Comparison of ENCODE assay signal across 17 mouse cellular contexts in genomic region chr12:21196420-21196819, GRCm38 (mm10).
"Had no signal": no experiment of that assay in that cellular context is flagged by ENCODE, and none has a peak within 500 bp of the region (broad histone marks: within the 10 kb centered on the region; RNA-seq: fewer than 3 reads in every experiment).

No protein-coding gene starts in this region.

- H3K4me1 ChIP-seq: limb, embryonic 15.5 days; neural tube, embryonic 13.5 days had no signal

- H3K36me3 ChIP-seq: limb, embryonic 15.5 days had no signal

- H3K4me3 ChIP-seq: kidney, embryonic 15.5 days; limb, embryonic 12.5 days; limb, embryonic 15.5 days; midbrain, embryonic 12.5 days; midbrain, embryonic 15.5 days; neural tube, embryonic 13.5 days had no signal

- DNase-seq: kidney, adult 8-10 months; kidney, postnatal 10 days; kidney, postnatal 36 days; left cerebral cortex, postnatal 4 days; liver, postnatal 0 days; lung, postnatal 14 days; lung, postnatal 4 days; thymus, adult 2 months; thymus, postnatal 14 days; thymus, postnatal 4 days had no signal

- H3K27ac ChIP-seq: kidney, embryonic 15.5 days; limb, embryonic 12.5 days; limb, embryonic 15.5 days; liver, embryonic 14.5 days; midbrain, embryonic 12.5 days; midbrain, embryonic 15.5 days; neural tube, embryonic 13.5 days had no signal

- H3K9me3 ChIP-seq: kidney, embryonic 15.5 days; limb, embryonic 12.5 days; limb, embryonic 15.5 days; midbrain, embryonic 12.5 days; midbrain, embryonic 15.5 days; neural tube, embryonic 13.5 days had no signal

- ATAC-seq: midbrain, embryonic 15.5 days had no signal

- H3K27me3 ChIP-seq: kidney, embryonic 15.5 days; limb, embryonic 12.5 days; limb, embryonic 15.5 days; midbrain, embryonic 12.5 days; midbrain, embryonic 15.5 days; neural tube, embryonic 13.5 days had no signal
